Mouse (Mus musculus) thymus, postnatal 0 days (tissue): ENCODE results near the gene Saal1. TPM values are rescaled to one million over a fixed set of nuclear protein-coding genes. Genes with fewer than 3 reads are reported as not detected.
"Not testable (repeated sequence)": the region's sequence is repeated elsewhere in the genome, so short reads cannot be mapped to it uniquely, and the experiment has no call there.

Source experiments
- DNase-seq: peaks from one replicate; pipeline ENCODE4 v3.0.0-alpha.2; 2015; ENCODE audit warnings: low spot score
- polyA plus RNA-seq: library from polyadenylated mRNA; unstranded; fragments of >200 nt; fragmentation: Nextera tagmentation; extraction: Ambion mirVana; gene quantifications from 2 replicates; pipeline ENCODE4 v1.2.1, GENCODE M21; 2015

Gene Saal1
- polyA plus RNA-seq, result 27.1 and 30.4 TPM in 2 replicates

- peak; percentile 93 for DNase-seq
These were observed at the start of gene Saal1 for GRCm38 (mm10) chr7:46710390-46710844. Gene Saal1, minus strand, starts transcription at chr7:46710680.

DNA sequence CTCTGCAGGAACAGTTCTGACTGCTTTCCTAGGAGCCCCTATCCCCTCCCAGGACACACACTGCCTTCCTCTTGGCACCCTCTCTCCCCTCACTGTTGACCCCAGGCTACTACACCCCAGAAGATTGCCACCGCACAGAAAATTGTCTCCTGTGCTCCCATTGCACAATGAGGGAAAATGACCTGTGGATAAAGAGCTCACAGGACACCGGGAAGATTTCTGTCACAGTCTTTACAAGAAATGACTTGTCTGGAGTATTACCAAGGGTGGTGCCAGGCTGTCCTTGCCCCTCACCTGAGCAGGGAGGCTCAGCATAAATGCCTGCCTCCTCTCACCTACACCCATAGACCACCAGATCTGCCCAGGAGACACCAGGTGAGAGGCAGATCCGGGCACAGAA lies 41.0 kb upstream of the Saal1 start, which contains the start of gene Saa2:
Gene Saa2 (plus strand): TSS at position 301 of the 400 bp plus-strand sequence.
- DNase-seq, result no peak

DNA sequence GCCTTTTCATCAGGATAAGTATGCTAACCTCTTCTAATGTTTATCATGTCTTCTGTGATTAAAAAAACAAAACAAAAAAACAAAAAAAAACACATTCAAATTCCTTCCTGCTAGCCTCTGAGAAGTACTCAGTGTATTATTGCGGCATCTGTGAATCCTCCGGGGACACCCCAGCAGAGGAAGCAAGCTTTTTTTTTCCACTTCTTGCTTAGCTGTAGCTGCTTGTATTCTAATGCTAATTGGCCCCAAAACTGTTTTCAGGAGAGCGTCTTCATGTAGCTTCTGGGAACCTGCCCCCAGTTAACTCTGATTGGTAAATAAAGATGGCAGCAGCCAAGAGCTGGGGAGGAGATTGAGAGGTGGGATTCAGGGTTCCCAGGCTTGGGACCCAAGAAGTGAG lies 38.0 kb upstream of the Saal1 start:
- no peak for DNase-seq

DNA sequence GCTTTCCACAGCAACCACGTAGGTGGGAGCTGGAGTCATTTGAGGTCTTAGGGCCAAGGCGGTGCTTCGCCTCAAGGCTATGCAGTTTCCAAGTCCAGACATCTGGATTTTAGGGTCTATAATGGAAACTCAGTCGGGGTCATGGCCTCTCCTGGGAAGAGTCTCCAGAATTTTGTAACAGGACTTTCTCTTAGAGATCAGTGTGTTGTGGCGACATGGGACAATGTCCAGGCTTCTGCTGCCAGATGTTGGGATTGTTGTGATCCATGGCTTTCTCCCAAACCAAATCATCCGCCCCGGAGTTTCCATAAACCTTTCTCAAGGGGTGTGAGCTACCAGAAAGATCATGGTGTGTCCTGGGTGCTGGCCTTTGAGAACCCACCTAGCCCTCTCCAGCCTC lies 35.9 kb upstream of the Saal1 start:
- DNase-seq, result no peak

DNA sequence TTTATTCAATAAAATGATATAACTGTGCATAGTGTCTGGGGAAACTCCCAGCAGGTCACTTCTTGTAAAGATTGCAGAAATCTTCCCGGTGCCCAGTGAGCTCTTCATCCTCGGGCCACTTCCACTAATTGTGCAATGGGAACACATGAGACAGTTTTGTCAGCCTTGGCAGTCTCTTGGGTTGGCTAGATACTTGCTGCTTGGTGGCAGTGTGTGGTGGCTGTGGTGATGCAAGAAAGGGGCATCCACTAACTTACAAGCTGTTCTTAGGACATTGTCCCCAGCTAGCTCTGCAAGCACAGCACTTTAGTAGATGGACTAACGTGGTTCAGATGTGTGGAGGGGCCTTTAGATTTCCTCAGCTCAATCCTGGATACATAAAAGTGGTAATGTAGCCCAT lies 35.3 kb upstream of the Saal1 start:
- no peak for DNase-seq

- DNase-seq, result not testable (repeated sequence)
These were observed 32.4 kb upstream of the Saal1 start, which contains the start of gene Saa1 for GRCm38 (mm10) chr7:46742880-46743279. Gene Saa1, minus strand, starts transcription at chr7:46742980.

DNA sequence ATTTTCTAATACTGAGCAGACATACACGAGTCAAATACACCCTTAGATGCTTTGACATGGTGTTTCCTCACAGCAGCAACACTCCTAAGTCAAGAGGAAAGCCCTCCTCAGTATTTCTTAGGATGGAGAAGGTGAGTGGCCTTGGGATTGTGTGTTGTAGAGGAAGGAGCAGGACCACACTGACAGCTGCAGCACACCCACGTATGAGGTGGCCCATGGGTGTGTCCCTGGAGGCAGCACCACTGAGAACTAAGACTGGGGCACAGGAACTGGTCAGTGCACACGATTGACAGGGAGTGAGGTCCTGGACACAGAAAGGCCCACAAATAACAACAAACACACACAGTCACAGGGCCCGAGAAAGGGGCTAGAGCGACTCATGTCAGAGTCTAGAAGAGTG lies 29.6 kb upstream of the Saal1 start:
- not testable (repeated sequence) for DNase-seq

GRCm38 (mm10) chr7:46738561-46739460 lies 28.3 kb upstream of the Saal1 start:
- peak; percentile 21 for DNase-seq

GRCm38 (mm10) chr7:46734983-46735382 lies 24.5 kb upstream of the Saal1 start:
- no peak for DNase-seq

DNA sequence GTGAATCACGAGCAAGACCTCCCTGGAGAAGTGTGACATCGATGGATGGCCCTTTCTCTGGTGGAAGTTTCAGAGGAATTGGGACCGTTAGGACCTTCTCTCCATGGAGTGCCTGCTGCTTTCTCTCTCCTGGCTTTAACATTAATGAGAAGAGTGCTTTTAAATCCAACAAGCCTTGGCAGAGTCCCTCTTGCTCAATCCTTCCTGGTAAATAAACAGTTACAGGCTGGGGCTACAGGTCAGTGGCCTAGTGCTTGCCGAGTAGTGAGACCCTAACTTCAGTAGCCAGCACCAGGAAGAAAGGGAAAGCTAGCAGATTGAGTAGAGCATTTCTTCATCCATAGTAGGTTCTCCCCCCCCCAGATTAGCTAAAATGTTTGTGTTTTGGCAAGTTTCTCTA lies 22.0 kb upstream of the Saal1 start, which contains the start of gene Saa4:
Gene Saa4 (minus strand): TSS at position 146 of the 400 bp plus-strand sequence.
- no peak for DNase-seq

- DNase-seq, result no peak
These were observed 17.1 kb upstream of the Saal1 start for GRCm38 (mm10) chr7:46727584-46727983.

GRCm38 (mm10) chr7:46724396-46724795 lies 13.9 kb upstream of the Saal1 start:
- no peak for DNase-seq

GRCm38 (mm10) chr7:46723849-46724248 lies 13.4 kb upstream of the Saal1 start:
- DNase-seq, result no peak

DNA sequence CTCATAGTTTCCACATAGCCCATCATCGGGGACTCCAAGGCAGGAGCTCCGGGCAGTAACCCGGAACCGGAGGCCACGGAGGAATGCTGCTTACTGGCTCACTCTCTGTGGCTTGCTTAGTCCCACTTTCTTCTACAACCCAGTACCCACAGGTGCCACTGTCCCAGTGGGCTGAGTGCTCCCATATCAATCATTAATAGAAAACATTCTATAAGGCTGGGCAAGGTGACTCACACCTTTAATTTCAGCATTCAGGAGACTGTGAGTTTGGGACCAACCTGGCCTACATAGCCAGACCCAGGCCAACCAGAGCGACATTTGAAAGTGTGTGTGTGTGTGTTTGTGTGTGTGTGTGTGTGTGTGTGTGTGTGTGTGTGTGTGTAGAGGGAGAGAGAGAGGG lies 12.9 kb upstream of the Saal1 start:
- DNase-seq, result no peak

DNA sequence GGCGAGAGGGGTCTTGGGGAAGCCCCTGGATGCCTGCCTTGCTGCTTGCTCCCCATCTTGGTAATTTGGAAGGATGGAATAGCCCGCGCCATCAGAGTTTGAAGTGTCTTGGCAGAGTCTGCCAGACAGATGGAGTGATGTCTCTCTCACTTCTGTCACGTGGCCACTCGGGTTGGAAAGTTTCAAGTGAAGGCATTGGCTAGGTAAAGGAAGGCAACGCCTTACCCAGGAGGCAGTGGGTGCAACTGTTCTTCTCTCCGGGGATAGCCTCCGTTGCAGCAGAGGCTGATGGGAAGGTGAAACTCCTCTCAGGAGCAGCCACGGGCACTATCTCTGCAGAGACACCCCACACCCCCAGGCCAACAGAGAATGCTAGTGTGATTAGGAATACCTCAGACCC lies 10.0 kb upstream of the Saal1 start:
- no peak for DNase-seq

DNA sequence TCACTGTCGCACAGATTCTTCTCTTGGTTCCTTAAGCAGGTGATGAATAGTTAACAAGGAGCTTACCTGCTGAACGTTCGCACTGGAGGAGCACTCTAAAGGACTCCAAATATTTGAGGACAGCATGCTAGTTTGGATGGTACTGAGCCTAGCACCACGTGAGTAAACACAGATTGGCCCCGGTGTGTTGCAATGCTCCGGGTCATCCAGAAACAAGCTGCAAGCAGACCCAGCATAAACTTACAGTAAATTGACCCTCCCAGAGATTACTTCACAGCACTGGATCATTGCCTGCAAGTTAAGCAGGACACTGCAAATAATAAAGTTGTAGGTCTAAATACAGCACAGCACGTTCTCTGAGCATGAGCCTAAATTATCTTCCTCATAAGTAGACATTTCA lies 9.0 kb upstream of the Saal1 start:
- DNase-seq, result no peak

GRCm38 (mm10) chr7:46718591-46719270 lies 8.3 kb upstream of the Saal1 start:
- no peak for DNase-seq

GRCm38 (mm10) chr7:46716897-46717296 lies 6.4 kb upstream of the Saal1 start:
- no peak for DNase-seq

DNA sequence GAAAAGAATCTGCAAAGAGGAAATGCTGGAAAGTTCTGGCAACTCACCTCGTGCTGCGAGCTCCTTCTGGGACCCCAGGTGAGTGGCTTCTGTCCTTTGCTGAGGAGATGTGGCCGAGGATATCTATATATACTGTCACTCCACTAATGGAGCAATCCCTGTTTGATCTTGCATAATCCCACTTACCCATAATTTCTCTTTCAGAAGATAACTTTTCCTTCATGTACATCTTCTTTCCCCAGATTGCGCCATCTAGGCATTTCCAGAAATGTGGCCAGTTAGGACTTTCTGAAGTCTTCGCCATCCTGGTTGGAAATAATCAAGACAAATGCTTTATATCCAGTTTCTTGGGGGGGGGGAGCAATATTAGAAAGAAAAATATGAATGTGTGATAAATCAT lies 5.1 kb upstream of the Saal1 start, which contains the start of gene Saa3:
Gene Saa3 (minus strand): TSS at position 101 of the 400 bp plus-strand sequence.
- no peak for DNase-seq

GRCm38 (mm10) chr7:46714518-46714917 lies 4.0 kb upstream of the Saal1 start:
- peak; percentile 73 for DNase-seq

DNA sequence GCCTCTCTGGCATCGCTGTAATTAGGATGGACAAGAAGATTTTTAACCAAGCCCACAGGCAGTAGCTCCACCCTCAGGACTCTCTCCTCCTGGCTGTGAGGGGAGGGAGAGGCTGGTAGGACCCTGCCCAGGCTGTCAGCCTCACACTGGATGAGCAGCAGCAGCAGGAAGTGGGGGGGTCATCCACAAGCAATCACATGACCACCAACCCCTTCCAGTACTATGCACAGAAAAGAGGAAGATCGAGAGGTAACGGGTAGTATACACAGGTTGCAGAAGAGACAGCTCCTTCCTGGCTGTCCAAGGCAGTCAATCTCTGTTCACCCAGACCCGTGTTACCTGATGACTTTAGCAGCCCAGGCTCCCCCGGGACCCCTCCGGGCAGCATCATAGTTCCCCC lies 1.8 kb upstream of the Saal1 start:
- peak; percentile 24 for DNase-seq

- no peak for DNase-seq
These were observed 9.9 kb downstream of the Saal1 start for GRCm38 (mm10) chr7:46700521-46701025.
